Mouse (Mus musculus): ENCODE results near the gene Astn2. TPM values are rescaled to one million over a fixed set of nuclear protein-coding genes. Genes with fewer than 3 reads are reported as not detected.

Gene Astn2
- total RNA-seq, 2 experiments from 2014 or later: not detected

DNA sequence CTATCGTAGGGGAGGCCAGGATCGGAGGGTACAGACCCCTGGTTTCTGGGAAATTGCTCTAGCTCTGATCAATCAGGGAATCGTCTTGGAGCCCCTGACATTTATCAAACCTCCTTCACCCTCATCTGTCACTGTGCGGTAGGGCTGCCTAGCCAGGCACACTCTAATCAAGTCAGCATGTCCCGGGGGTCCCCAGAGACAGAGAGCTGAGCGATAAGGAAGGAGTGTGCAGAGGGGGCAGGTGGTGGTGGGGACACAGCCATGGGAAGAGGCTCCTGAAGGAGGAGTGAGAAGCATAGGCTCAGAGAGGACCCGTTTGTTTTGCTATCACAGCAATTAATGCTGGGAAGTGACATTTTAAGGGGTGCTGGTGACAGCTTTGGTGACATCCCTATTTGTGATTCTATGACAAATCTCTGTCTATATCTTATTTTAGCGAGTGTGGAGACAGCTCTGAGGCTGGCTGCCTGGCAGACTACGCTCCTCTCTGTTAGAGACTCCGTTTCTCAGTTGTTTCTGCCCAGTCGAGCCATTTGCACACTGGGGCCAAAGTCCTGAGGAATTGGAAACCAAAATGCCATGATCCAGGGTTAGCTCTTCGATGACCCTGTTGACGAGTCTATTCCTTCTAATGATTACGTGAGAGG, 228.4 kb downstream of the Astn2 start:
- no peak for ATAC-seq (replicated peaks; ENCODE audit: poor library complexity)

GRCm38 (mm10) chr4:66171583-66171982, 232.8 kb downstream of the Astn2 start:
- ATAC-seq (replicated peaks; ENCODE audit: poor library complexity): no peak

DNA sequence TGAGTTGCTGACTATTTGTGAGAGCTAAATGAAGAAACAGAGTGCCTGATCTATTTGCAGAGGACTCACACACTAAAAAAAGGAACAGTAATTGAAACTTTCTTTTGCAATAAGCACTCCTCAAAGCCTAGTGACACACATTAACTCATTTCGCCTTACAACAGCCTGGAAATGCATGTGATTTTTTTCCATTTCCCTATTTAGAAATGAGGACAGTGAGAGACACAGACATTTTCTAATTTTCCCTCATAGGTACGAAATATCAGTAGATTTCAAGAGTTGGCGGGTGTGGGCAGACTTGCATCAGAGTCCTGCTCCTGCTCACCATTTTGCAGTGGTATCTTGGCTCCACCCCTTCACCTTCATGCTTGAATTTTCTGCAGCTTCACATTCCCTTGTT, 233.6 kb downstream of the Astn2 start:
- ATAC-seq (replicated peaks; ENCODE audit: poor library complexity): peak; percentile 46

GRCm38 (mm10) chr4:66169485-66169884, 234.9 kb downstream of the Astn2 start:
- ATAC-seq (replicated peaks; ENCODE audit: poor library complexity): no peak

DNA sequence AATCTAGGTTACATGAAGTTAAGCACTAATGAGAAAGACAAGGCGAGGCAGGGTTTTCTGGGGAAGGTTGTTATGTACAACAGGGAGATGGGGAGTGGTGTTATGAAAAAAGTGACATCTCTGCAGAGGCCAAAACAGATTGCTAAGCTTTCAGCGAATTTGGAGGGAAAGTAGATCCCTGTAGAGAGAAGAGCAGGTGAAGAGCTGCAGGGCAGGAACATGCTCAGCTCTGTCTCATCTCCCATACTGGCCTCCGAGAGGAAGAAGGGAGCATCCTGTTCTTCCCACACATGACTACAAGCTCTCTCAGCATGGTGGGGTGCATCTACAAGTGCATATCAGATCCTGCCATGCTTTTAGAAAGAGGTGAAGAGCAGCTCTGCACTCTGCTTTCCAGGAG, 245.7 kb downstream of the Astn2 start:
- no peak for ATAC-seq (replicated peaks; ENCODE audit: poor library complexity)

- ATAC-seq (replicated peaks; ENCODE audit: poor library complexity): no peak
Measured at GRCm38 (mm10) chr4:66157439-66158113, 246.8 kb downstream of the Astn2 start.

- ATAC-seq (replicated peaks; ENCODE audit: poor library complexity): no peak
Measured at GRCm38 (mm10) chr4:66146546-66146945, 257.9 kb downstream of the Astn2 start.

DNA sequence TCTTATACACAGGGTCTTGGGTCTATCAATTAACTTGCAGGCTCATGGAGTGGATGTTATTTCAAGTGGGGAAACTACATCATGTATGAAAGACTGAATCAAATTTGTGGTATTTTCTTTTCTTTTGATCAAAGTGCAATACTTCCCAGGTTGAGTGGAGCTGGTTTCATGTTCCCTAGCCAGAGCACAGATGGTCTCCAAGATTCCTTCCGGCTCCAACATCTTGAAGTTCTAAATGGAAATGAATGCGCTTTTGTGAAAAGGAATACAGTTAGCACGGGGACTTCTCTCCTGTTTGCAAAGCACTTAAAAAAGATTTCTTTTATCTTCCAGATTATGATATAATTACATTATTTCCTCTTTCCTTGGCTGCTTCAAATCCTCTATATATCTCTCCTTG, 278.2 kb downstream of the Astn2 start:
- ATAC-seq (replicated peaks; ENCODE audit: poor library complexity): no peak

- ATAC-seq (replicated peaks; ENCODE audit: poor library complexity): no peak
Measured at GRCm38 (mm10) chr4:66122766-66123358, 281.5 kb downstream of the Astn2 start.

- ATAC-seq (replicated peaks; ENCODE audit: poor library complexity): no peak
Measured at GRCm38 (mm10) chr4:66114243-66114642, 290.2 kb downstream of the Astn2 start.

DNA sequence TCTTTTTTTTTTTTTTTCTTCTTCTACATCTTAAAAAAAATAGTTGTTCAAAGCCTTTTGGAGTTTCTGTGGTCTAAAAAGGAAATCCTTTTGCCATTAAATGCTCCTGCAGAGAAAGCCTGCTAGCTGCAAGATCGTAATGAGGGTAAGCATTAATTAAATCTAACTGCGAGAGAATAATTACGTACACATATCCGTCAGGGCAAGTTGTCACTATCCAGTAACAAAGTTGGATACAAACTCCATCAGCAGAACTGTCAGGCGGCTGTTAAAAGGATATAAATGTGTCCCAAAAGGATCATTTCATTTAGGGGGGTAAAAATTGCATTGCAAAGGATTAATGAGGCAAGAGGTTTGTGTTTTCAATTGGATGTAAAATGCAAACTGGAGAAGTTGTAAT, 302.4 kb downstream of the Astn2 start:
- ATAC-seq (replicated peaks; ENCODE audit: poor library complexity): no peak

DNA sequence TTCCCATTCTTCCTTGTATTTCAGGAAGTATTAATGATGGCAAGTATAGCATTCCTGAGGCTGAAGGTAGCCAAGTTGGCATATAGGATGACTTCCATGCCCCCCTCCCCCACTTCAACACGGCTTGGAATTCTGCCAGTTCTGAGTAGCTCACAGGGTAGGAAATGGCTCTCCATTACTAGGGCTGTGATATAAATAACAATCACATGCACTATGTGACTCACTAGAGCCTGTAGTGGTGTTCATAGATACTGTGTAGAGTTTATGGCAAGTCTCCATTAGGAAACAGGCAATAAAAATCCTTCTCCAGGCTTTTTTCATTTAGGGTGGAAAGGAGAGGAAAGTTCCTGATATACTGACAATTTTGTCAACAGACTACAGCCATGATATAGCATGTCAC, 306.8 kb downstream of the Astn2 start:
- no peak for ATAC-seq (replicated peaks; ENCODE audit: poor library complexity)

DNA sequence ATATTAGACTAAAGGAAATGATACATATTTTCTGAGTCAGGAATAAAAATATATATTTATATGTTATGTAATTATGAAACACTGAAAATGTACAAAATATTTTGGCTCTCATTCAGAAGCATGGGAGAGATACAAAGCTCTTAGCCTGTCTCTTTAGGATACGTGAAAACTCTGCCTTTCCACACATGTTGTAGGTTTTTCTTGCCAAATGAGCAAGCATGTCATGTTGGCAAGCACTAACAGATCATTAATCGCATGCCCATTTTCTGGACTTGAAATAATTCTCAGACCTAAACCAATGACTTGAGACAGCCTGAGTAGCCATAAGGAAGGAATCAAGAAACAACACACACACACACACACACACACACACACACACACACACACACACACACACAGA, 308.3 kb downstream of the Astn2 start:
- no peak for ATAC-seq (replicated peaks; ENCODE audit: poor library complexity)

- ATAC-seq (replicated peaks; ENCODE audit: poor library complexity): peak; percentile 99
Measured at GRCm38 (mm10) chr4:66057161-66057560, 347.2 kb downstream of the Astn2 start.

DNA sequence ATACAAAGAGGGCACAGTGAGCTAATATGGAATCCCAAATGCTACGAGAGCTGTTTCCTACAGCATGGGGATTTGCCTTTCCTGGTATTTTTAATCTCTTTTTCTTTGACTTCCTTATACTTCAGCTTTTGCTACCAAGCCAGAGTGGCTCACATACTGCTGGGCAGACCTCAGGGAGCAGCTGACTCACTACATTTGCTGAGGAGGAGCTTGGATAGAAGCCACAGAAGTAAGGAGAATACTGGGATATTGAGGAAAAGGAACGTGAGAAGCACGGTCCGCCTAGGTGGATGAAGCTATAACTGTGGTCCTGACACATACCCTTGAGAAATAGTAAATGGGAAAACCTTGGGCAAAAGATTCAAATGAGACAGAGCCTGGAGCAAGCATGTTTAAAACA, 348.7 kb downstream of the Astn2 start:
- no peak for ATAC-seq (replicated peaks; ENCODE audit: poor library complexity)

- peak; percentile 92 for ATAC-seq (replicated peaks; ENCODE audit: poor library complexity)
Measured at GRCm38 (mm10) chr4:66043014-66043672, 361.3 kb downstream of the Astn2 start.

DNA sequence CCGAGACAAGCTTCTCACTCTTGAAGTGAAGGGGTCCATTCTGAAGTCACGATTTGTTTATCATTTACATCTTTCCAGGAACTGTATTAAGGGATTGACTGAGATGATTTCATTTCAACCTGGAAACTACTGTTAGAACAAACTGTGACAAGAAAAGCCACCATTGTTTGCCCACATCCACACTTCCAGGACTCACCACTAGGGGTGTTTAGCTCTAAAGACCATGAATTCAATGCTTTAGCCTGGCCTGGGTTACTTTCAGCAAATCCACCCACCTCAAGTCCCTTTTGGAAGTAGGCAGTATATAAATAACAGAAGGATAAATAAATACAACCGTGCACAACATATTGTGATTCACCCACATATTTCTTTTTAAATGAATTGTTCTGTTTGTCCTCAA, 370.6 kb downstream of the Astn2 start:
- 0 out of 2 replicates have a peak, but pooled peaks have one; percentile 39 for ATAC-seq (replicated peaks; ENCODE audit: poor library complexity)

DNA sequence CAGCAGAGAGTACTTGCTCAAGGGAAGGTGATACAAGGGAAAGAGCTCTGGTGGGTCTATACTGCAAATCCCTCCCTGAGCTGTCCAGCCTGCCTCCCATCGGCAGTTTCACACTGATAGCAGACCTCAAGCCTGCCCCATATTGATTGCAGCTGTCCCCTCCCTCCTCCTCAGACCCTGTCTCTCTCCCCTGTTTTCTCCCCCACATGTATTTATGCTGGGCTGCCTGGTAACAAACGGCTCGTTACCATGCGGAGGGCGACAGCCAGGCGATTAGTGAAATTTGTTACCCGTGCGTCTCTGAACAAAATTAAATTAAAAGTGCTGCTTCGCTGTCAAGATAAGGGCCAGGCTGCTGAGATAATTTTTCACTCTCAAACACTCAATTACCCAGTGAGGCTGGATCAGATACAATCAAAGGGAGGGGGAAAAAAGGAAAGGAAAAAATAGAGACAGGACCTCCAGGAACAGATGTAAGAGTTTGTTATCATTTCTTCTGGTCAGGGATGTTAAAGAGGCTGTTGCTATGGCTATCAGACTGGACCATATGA, 373.0 kb downstream of the Astn2 start:
- ATAC-seq (replicated peaks; ENCODE audit: poor library complexity): no peak

GRCm38 (mm10) chr4:66029901-66030300, 374.5 kb downstream of the Astn2 start:
- ATAC-seq (replicated peaks; ENCODE audit: poor library complexity): no peak

GRCm38 (mm10) chr4:66027866-66028265, 376.5 kb downstream of the Astn2 start:
- no peak for ATAC-seq (replicated peaks; ENCODE audit: poor library complexity)

GRCm38 (mm10) chr4:66025393-66026062, 378.9 kb downstream of the Astn2 start:
- no peak for ATAC-seq (replicated peaks; ENCODE audit: poor library complexity)
